Mouse (Mus musculus) limb, embryonic 13.5 days (tissue): Measurements from ENCODE around the gene Slc2a3. TPM values are rescaled to one million over a fixed set of nuclear protein-coding genes. Genes with fewer than 3 reads are reported as not detected.

Source experiments
- ATAC-seq: fragments of 200-750 bp; cut with Nextera tagmentation; 2 replicates; pipeline ENCODE4 v1.8.0; 2017; ENCODE audit warnings: low read depth, moderate number of reproducible peaks, moderate TSS enrichment; ENCODE audit not compliant: low FRiP score
- H3K27ac ChIP-seq: fragments of 300-500 bp; sonication (generic); 2 replicates; pipeline ENCODE4 v1.5.1; 2015; ENCODE audit warnings: inconsistent platforms, mild to moderate bottlenecking, moderate library complexity
- H3K27me3 ChIP-seq: fragments of 300-500 bp; sonication (generic); 2 replicates; pipeline ENCODE4 v1.6.1; 2015; ENCODE audit warnings: mild to moderate bottlenecking, inconsistent platforms
- H3K36me3 ChIP-seq: fragments of 300-500 bp; sonication (generic); 2 replicates; pipeline ENCODE4 v1.6.1; 2015; ENCODE audit warnings: inconsistent platforms, mild to moderate bottlenecking, moderate library complexity
- H3K4me1 ChIP-seq: fragments of 300-500 bp; sonication (generic); 2 replicates; pipeline ENCODE4 v1.6.1; 2015; ENCODE audit warnings: inconsistent platforms
- H3K4me2 ChIP-seq: fragments of 300-500 bp; sonication (generic); replicated peaks from 2 replicates; pipeline ENCODE4 v1.6.1; 2015; ENCODE audit warnings: inconsistent platforms, mild to moderate bottlenecking, moderate library complexity
- H3K4me3 ChIP-seq: fragments of 300-500 bp; sonication (generic); 2 replicates; pipeline ENCODE4 v1.5.1; 2015; ENCODE audit warnings: moderate library complexity, mild to moderate bottlenecking, inconsistent platforms
- H3K9ac ChIP-seq: fragments of 300-500 bp; sonication (generic); 2 replicates; pipeline ENCODE4 v1.6.1; 2015; ENCODE audit warnings: mild to moderate bottlenecking, inconsistent platforms
- H3K9me3 ChIP-seq: fragments of 300-500 bp; sonication (generic); 2 replicates; pipeline ENCODE4 v1.6.1; 2016; ENCODE audit warnings: inconsistent platforms
- WGBS: fragments of 180-500 bp; shearing (Covaris S2); methylation state at CpG from one replicate; pipeline ENCODE4 v1.1.7; 2015; 5-methylcytosine and 5-hydroxymethylcytosine counted together
- microRNA-seq: library from miRNA; unstranded; fragments of <30 nt; microRNA quantifications from one replicate; pipeline ENCODE4, GENCODE M21; 2016
- polyA plus RNA-seq: library from polyadenylated mRNA; unstranded; fragments of >200 nt; fragmentation: Nextera tagmentation; extraction: Ambion mirVana; gene quantifications from 2 replicates; pipeline ENCODE4 v1.2.1, GENCODE M21; 2015

The Slc2a3 gene
- polyA plus RNA-seq, 1 experiment from 2014 or later, result 83.0 TPM

- Histone ChIP-seq H3K4me1 (no peaks in the 10 kb centered on the region), H3K9me3 (no peaks in the 10 kb centered on the region), H3K27me3 (no peaks in the 10 kb centered on the region), H3K4me2 (no peak overlapping the region), H3K9ac (no peak overlapping the region), H3K27ac (no peak overlapping the region), H3K36me3 (no peaks in the 10 kb centered on the region), H3K4me3 (no peak overlapping the region)
- ATAC-seq, result no peak
- WGBS, result 81% methylated on average over 5 of the region's 5 CpGs
Observed at GRCm38 (mm10) chr6:122690082-122690481, 111.4 kb downstream of the Slc2a3 start.

DNA sequence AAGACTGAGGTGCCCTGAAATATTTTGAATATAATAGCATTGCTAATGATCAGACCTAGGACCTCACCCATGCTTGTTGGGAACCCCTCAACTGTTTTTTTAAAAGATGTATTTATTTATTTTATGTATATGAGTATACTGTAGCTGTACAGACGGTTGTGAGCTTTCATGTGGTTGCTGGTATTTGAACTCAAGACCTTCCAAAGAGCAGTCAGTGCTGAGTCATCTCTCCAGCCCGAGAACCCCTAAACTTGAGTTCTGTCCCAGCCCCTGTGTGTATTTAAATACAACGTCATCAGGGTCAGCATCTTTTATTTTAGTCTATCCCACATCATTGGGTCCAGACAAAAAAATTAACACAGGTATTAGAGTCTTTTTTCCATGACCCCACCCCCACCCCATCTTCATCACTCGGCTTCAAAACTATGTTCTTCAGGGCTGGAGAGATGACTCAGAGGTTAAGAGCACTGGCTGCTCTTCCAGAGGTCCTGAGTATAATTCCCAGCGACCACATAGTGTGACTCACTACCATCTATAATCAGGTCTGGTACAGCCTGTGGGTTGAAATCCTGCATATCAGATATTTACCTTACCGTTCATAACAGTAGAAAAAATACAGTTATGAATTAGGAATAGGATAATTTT is 111.9 kb downstream of the Slc2a3 start:
- Histone ChIP-seq H3K4me3 (no peak overlapping the region), H3K4me2 (no peak overlapping the region), H3K4me1 (no peaks in the 10 kb centered on the region), H3K27me3 (no peaks in the 10 kb centered on the region), H3K9ac (no peak overlapping the region), H3K27ac (no peak overlapping the region), H3K36me3 (no peaks in the 10 kb centered on the region), H3K9me3 (no peaks in the 10 kb centered on the region)
- 83% methylated on average over 6 of the region's 6 CpGs for WGBS
- no peak for ATAC-seq

DNA sequence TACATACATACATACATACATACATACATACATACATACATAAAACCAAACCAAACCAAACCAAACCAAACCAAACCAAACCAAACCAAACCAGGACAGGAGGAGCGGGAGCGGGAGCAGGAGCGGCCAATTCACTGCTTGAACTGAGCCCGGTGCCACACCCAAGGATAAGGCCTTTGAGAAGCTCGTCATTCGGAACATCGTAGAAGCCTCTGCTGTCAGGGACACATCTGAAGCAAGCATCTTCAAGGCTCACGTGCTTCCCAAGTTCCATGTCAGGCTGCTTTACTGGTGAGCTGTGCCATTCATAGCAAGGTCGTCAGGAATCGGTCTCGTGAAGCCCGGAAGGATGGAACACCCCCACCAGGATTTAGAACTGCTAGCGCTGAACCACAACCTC is 114.7 kb downstream of the Slc2a3 start:
- Histone ChIP-seq H3K4me1 (no peaks in the 10 kb centered on the region), H3K27me3 (no peaks in the 10 kb centered on the region), H3K9me3 (no peaks in the 10 kb centered on the region), H3K27ac (no peak overlapping the region), H3K4me3 (no peak overlapping the region), H3K36me3 (no peaks in the 10 kb centered on the region), H3K4me2 (no peak overlapping the region), H3K9ac (no peak overlapping the region)
- ATAC-seq, result no peak
- WGBS, result 89% methylated on average over 13 of the region's 13 CpGs

DNA sequence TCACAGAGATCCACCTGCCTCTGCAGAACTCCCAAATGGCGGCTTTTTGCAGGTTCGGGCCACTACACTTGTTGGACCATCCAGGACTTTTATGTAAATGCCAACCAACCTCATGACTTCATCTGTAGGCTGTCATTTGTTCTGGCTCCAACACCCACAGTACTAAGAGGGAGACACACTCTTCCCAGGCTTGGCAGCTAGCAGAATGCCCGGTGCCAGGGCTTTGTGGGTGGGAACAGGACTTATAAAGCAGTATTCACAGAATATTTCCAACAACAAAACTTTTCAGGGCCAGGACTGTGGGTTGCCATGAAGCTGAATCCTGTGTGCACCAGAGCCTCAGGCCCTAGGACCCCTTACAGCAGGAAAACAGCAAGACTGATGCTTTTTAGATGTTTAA is 118.8 kb downstream of the Slc2a3 start:
- no peaks in the 10 kb centered on the region for H3K4me1 ChIP-seq
- no peak overlapping the region for H3K27ac ChIP-seq
- no peak for ATAC-seq
- no peaks in the 10 kb centered on the region for H3K9me3 ChIP-seq
- no peak overlapping the region for H3K4me2 ChIP-seq
- H3K9ac ChIP-seq, result no peak overlapping the region
- no peaks in the 10 kb centered on the region for H3K27me3 ChIP-seq
- no peaks in the 10 kb centered on the region for H3K36me3 ChIP-seq
- WGBS, result 87% methylated on average over 3 of the region's 3 CpGs
- H3K4me3 ChIP-seq, result no peak overlapping the region

Small RNA genes lying within 50 kb of the gene (microRNA-seq; reads per million reads assigned to microRNA genes)
- gene Mir7231, result not detected

Other genes with a start within 250 kb of the Slc2a3 start
- gene Aicda, start 247.8 kb downstream of the Slc2a3 start, polyA plus RNA-seq, result 0.32 and 0.43 TPM in 2 replicates
- gene Apobec1, start 199.2 kb downstream of the Slc2a3 start, polyA plus RNA-seq, result 2.4 and 3.7 TPM in 2 replicates
- gene Gdf3, start 191.6 kb downstream of the Slc2a3 start, polyA plus RNA-seq, result 0.13 and 0.14 TPM in 2 replicates
- gene Dppa3, start 175.2 kb downstream of the Slc2a3 start, polyA plus RNA-seq, result not detected in 2 replicates
- gene Nanog, start 94.2 kb downstream of the Slc2a3 start, polyA plus RNA-seq, result 0.25 and 0.37 TPM in 2 replicates
- gene Foxj2, start 18.3 kb upstream of the Slc2a3 start, polyA plus RNA-seq, result 6.4 and 7.1 TPM in 2 replicates
- gene C3ar1, start 54.5 kb upstream of the Slc2a3 start, polyA plus RNA-seq, result 3.6 and 3.8 TPM in 2 replicates
- gene Necap1, start 72.8 kb upstream of the Slc2a3 start, polyA plus RNA-seq, result 69.2 and 72.4 TPM in 2 replicates
- gene Clec4a1, start 120.2 kb upstream of the Slc2a3 start, polyA plus RNA-seq, result 1.9 and 2.0 TPM in 2 replicates
- 1.5 and 1.7 TPM in 2 replicates for gene Clec4a3, start 150.9 kb upstream of the Slc2a3 start, polyA plus RNA-seq
- gene Clec4a4, start 188.7 kb upstream of the Slc2a3 start, polyA plus RNA-seq, result not detected in 2 replicates
- not detected in 2 replicates for gene Clec4b1, start 248.3 kb upstream of the Slc2a3 start, polyA plus RNA-seq